ENCODE assay signal across 13 mouse cellular contexts in genomic region chr16:22075829-22076619, GRCm38 (mm10).
A peak's percentile ranks its signal among the peaks of the same experiment; 100 is the strongest.
DNase-seq lines count a peak whose midpoint lies in the region; ATAC-seq lines count a peak whose summit lies in the region.
"Had no signal": no experiment of that assay in that cellular context is flagged by ENCODE, and none has a peak within 500 bp of the region (broad histone marks: within the 10 kb centered on the region; RNA-seq: fewer than 3 reads in every experiment).

No protein-coding gene starts in this region.

- no peak for DNase-seq in midbrain, embryonic 11.5 days (ENCODE audit: low spot score, missing footprints)
- DNase-seq in R1 (ENCODE audit: low read depth, low spot score): peak; percentile 92
- peak; percentile 28 for DNase-seq in midbrain, embryonic 14.5 days
- DNase-seq in left cerebral cortex, postnatal 4 days: no peak
- DNase-seq: cerebellum, adult 11 months; heart, postnatal 14 days; kidney, adult 8-10 months; liver, embryonic 13.5 days had no signal

- no peak overlapping the region for H3K4me3 ChIP-seq in midbrain, embryonic 11.5 days (ENCODE audit: low read depth, low read length)
- no peak overlapping the region for H3K4me3 ChIP-seq in midbrain, embryonic 16.5 days (ENCODE audit: low read depth, low read length)
- H3K4me3 ChIP-seq in forebrain, embryonic 13.5 days: no peak overlapping the region
- H3K4me3 ChIP-seq in midbrain, embryonic 14.5 days (replicated peaks; ENCODE audit: low read depth, low read length): no peak overlapping the region
- H3K4me3 ChIP-seq in kidney, embryonic 15.5 days (replicated peaks): no peak overlapping the region
- H3K4me3 ChIP-seq: embryonic facial prominence, embryonic 10.5 days; layer of hippocampus, adult 2 months; liver, embryonic 13.5 days had no signal

- H3K36me3 ChIP-seq in midbrain, embryonic 11.5 days (ENCODE audit: control insufficient read depth, insufficient read depth, low read length): peaks cover 8% of the 10 kb centered on the region; the same call in 1 of the 2 replicates
- no peaks in the 10 kb centered on the region for H3K36me3 ChIP-seq in midbrain, embryonic 16.5 days (ENCODE audit: control insufficient read depth, insufficient read depth, low read length)
- H3K36me3 ChIP-seq in forebrain, embryonic 13.5 days (ENCODE audit: poor library complexity, severe bottlenecking): peaks cover 97% of the 10 kb centered on the region
- peaks cover 40% of the 10 kb centered on the region for H3K36me3 ChIP-seq in midbrain, embryonic 14.5 days (ENCODE audit: control insufficient read depth, insufficient read depth, low read length)
- H3K36me3 ChIP-seq in kidney, embryonic 15.5 days: peaks cover 98% of the 10 kb centered on the region

- H3K27ac ChIP-seq in midbrain, embryonic 11.5 days (ENCODE audit: low read depth, low read length): peak overlapping the region; percentile 44
- no peak overlapping the region for H3K27ac ChIP-seq in midbrain, embryonic 16.5 days (ENCODE audit: low read length)
- H3K27ac ChIP-seq in forebrain, embryonic 13.5 days: no peak overlapping the region; the same call in 1 of the 2 replicates
- H3K27ac ChIP-seq in midbrain, embryonic 14.5 days (replicated peaks; ENCODE audit: low read depth, low read length): 0 out of 2 replicates have a peak overlapping the region, but pooled peaks have one; percentile 4
- H3K27ac ChIP-seq in kidney, embryonic 15.5 days: no peak overlapping the region
- H3K27ac ChIP-seq: embryonic facial prominence, embryonic 10.5 days; layer of hippocampus, adult 2 months; liver, embryonic 13.5 days had no signal

- peaks cover 14% of the 10 kb centered on the region for H3K4me1 ChIP-seq in midbrain, embryonic 11.5 days (ENCODE audit: control insufficient read depth, insufficient read depth, low read length)
- H3K4me1 ChIP-seq in midbrain, embryonic 16.5 days (ENCODE audit: control insufficient read depth, insufficient read depth, low read length): peaks cover 4% of the 10 kb centered on the region; the same call in 1 of the 2 replicates
- peaks cover 13% of the 10 kb centered on the region for H3K4me1 ChIP-seq in forebrain, embryonic 13.5 days
- no peaks in the 10 kb centered on the region for H3K4me1 ChIP-seq in midbrain, embryonic 14.5 days (ENCODE audit: control insufficient read depth, insufficient read depth, low read length)
- H3K4me1 ChIP-seq in kidney, embryonic 15.5 days: no peaks in the 10 kb centered on the region
- H3K4me1 ChIP-seq: liver, embryonic 13.5 days had no signal

- no peaks in the 10 kb centered on the region for H3K9me3 ChIP-seq in midbrain, embryonic 11.5 days (ENCODE audit: control insufficient read depth, low read length)
- H3K9me3 ChIP-seq in midbrain, embryonic 16.5 days (replicated peaks; ENCODE audit: control insufficient read depth, low read length, poor library complexity, severe bottlenecking): no peaks in the 10 kb centered on the region
- H3K9me3 ChIP-seq in forebrain, embryonic 13.5 days (replicated peaks): no peaks in the 10 kb centered on the region
- no peaks in the 10 kb centered on the region for H3K9me3 ChIP-seq in midbrain, embryonic 14.5 days (ENCODE audit: control insufficient read depth, low read length)
- H3K9me3 ChIP-seq in kidney, embryonic 15.5 days (replicated peaks): no peaks in the 10 kb centered on the region
- H3K9me3 ChIP-seq: embryonic facial prominence, embryonic 10.5 days; liver, embryonic 13.5 days had no signal

- no peaks in the 10 kb centered on the region for H3K27me3 ChIP-seq in midbrain, embryonic 11.5 days (ENCODE audit: control insufficient read depth, insufficient read depth, low read length)
- H3K27me3 ChIP-seq in midbrain, embryonic 16.5 days (ENCODE audit: control insufficient read depth, insufficient read depth, low read depth, low read length): no peaks in the 10 kb centered on the region
- no peaks in the 10 kb centered on the region for H3K27me3 ChIP-seq in forebrain, embryonic 13.5 days
- no peaks in the 10 kb centered on the region for H3K27me3 ChIP-seq in midbrain, embryonic 14.5 days (ENCODE audit: control insufficient read depth, insufficient read depth, low read length)
- no peaks in the 10 kb centered on the region for H3K27me3 ChIP-seq in kidney, embryonic 15.5 days
- H3K27me3 ChIP-seq: liver, embryonic 13.5 days had no signal

- H3K9ac ChIP-seq in midbrain, embryonic 11.5 days (ENCODE audit: low read length): peak overlapping the region; percentile 30; the same call in 1 of the 2 replicates
- H3K9ac ChIP-seq in midbrain, embryonic 16.5 days (ENCODE audit: low read depth, low read length): no peak overlapping the region
- H3K9ac ChIP-seq in forebrain, embryonic 13.5 days: no peak overlapping the region
- no peak overlapping the region for H3K9ac ChIP-seq in midbrain, embryonic 14.5 days (replicated peaks; ENCODE audit: low read length)
- H3K9ac ChIP-seq in kidney, embryonic 15.5 days: no peak overlapping the region
- H3K9ac ChIP-seq: liver, embryonic 13.5 days had no signal

- intact Hi-C loops in left cerebral cortex, postnatal 4 days (cut with DNase I): no loop called here

- 12% methylated on average over 5 of the region's 5 CpGs for WGBS in midbrain, embryonic 11.5 days
- WGBS in midbrain, embryonic 16.5 days: 7% methylated on average over 5 of the region's 5 CpGs
- 5% methylated on average over 5 of the region's 5 CpGs for WGBS in forebrain, embryonic 13.5 days
- 5% methylated on average over 5 of the region's 5 CpGs for WGBS in midbrain, embryonic 14.5 days
- 31% methylated on average over 5 of the region's 5 CpGs for WGBS in kidney, embryonic 15.5 days

- ATAC-seq in midbrain, embryonic 11.5 days (ENCODE audit: low FRiP score): peak; percentile 86
- no peak for ATAC-seq in midbrain, embryonic 16.5 days
- ATAC-seq in forebrain, embryonic 13.5 days: 0 out of 2 replicates have a peak, but pooled peaks have one; percentile 10
- peak; percentile 48; the same call in 1 of the 2 replicates for ATAC-seq in midbrain, embryonic 14.5 days (ENCODE audit: low FRiP score, low TSS enrichment)
- ATAC-seq in kidney, embryonic 15.5 days (replicated peaks; ENCODE audit: low FRiP score): no peak

- H3K4me2 ChIP-seq in midbrain, embryonic 11.5 days: no peak overlapping the region
- no peak overlapping the region for H3K4me2 ChIP-seq in midbrain, embryonic 16.5 days (ENCODE audit: low read length)
- H3K4me2 ChIP-seq in forebrain, embryonic 13.5 days: no peak overlapping the region
- H3K4me2 ChIP-seq in midbrain, embryonic 14.5 days (ENCODE audit: low read length): no peak overlapping the region
- no peak overlapping the region for H3K4me2 ChIP-seq in kidney, embryonic 15.5 days
- H3K4me2 ChIP-seq: liver, embryonic 13.5 days had no signal

Comparison
In these comparisons a context has a peak if more than half of its experiments do, and no peak if none do; other contexts are left out.
1. ATAC-seq: peak in midbrain, embryonic 11.5 days (single experiment), forebrain, embryonic 13.5 days (single experiment) and midbrain, embryonic 14.5 days (single experiment); none in midbrain, embryonic 16.5 days (single experiment) and kidney, embryonic 15.5 days (single experiment).
2. DNase-seq: peak in R1 (single experiment) and midbrain, embryonic 14.5 days (single experiment); none in midbrain, embryonic 11.5 days (single experiment) and left cerebral cortex, postnatal 4 days (single experiment).
3. H3K27ac ChIP-seq: peak in midbrain, embryonic 11.5 days (single experiment) and midbrain, embryonic 14.5 days (single experiment); none in midbrain, embryonic 16.5 days (single experiment), forebrain, embryonic 13.5 days (single experiment) and kidney, embryonic 15.5 days (single experiment).